ENCODE assay signal across 34 mouse cellular contexts in the genomic region with DNA sequence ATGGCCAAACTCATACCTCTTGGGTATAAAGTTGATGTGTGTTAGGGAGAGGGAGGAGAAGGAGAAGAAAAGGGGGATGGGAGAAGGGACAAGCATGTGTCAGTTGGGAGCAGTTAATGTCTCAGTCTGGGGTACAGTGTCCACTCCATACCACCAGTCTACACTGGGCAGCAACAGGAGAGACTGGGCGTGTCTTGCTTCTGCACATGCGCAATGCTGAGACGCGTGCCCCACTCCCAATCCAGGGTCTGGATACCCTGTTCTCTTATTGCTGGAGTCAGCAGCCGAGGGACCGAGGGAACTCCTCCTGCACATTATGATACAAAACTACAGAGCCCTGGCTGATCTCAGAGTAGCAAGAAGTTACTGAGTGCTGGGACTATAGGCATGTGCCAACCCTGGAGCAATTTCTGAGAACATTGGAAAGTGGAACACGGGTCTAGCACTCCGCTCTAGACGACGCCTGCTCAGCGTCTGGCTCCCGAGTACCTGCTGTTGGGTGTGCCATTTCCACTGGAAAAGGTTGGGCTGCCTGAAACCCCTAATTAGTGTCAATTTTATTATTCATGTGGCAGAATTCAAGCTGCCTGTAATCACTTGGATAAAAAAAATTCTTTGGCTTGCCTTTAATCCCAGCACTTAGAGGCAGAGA. TPM values are rescaled to one million over a fixed set of nuclear protein-coding genes. Genes with fewer than 3 reads are reported as not detected.
DNase-seq lines count a peak whose midpoint lies in the region; ATAC-seq lines count a peak whose summit lies in the region.
"Had no signal": no experiment of that assay in that cellular context is flagged by ENCODE, and none has a peak within 500 bp of the region (broad histone marks: within the 10 kb centered on the region; RNA-seq: fewer than 3 reads in every experiment).

No protein-coding gene starts in this region.

- H3K4me2 ChIP-seq in embryonic facial prominence, embryonic 14.5 days (ENCODE audit: low read depth, low read length) = no peak overlapping the region
- H3K4me2 ChIP-seq: embryonic facial prominence, embryonic 12.5 days; forebrain, embryonic 12.5 days; heart, embryonic 13.5 days; hindbrain, embryonic 13.5 days had no signal

- 79% methylated on average over 12 of the region's 12 CpGs for WGBS in embryonic facial prominence, embryonic 14.5 days

- no peak overlapping the region for H3K9ac ChIP-seq in embryonic facial prominence, embryonic 14.5 days (ENCODE audit: low read depth, low read length)
- H3K9ac ChIP-seq: embryonic facial prominence, embryonic 12.5 days; forebrain, embryonic 12.5 days; heart, embryonic 13.5 days; hindbrain, embryonic 13.5 days had no signal

- ATAC-seq in embryonic facial prominence, embryonic 14.5 days (ENCODE audit: low read depth) = peak; percentile 47
- no peak for ATAC-seq in inflammation-experienced regulatory T-cells, adult 6 months
- ATAC-seq: CD4-positive, CD25-positive, alpha-beta regulatory T cell, adult 4 months; hindbrain, embryonic 16.5 days; intestine, embryonic 16.5 days; Patski had no signal

- H3K9me3 ChIP-seq in embryonic facial prominence, embryonic 14.5 days (ENCODE audit: control insufficient read depth, low read length) = no peaks in the 10 kb centered on the region
- H3K9me3 ChIP-seq: embryonic facial prominence, embryonic 12.5 days; forebrain, embryonic 12.5 days; heart, embryonic 10.5 days; heart, embryonic 13.5 days; hindbrain, embryonic 13.5 days had no signal

- no peaks in the 10 kb centered on the region for H3K4me1 ChIP-seq in embryonic facial prominence, embryonic 14.5 days (ENCODE audit: control insufficient read depth, insufficient read depth, low read length)
- H3K4me1 ChIP-seq: embryonic facial prominence, embryonic 12.5 days; forebrain, embryonic 12.5 days; heart, embryonic 13.5 days; hindbrain, embryonic 13.5 days had no signal

- no peak overlapping the region for H3K27ac ChIP-seq in embryonic facial prominence, embryonic 14.5 days (replicated peaks; ENCODE audit: low read depth, low read length)
- H3K27ac ChIP-seq: embryonic facial prominence, embryonic 12.5 days; forebrain, embryonic 12.5 days; heart, adult 2 months; heart, embryonic 10.5 days; heart, embryonic 13.5 days; hindbrain, embryonic 13.5 days had no signal

- no peak overlapping the region for H3K4me3 ChIP-seq in embryonic facial prominence, embryonic 14.5 days (ENCODE audit: low read depth, low read length)
- H3K4me3 ChIP-seq: embryonic facial prominence, embryonic 12.5 days; erythroblast, embryonic 14.5 days; forebrain, embryonic 12.5 days; heart, adult 2 months; heart, embryonic 10.5 days; heart, embryonic 13.5 days; hindbrain, embryonic 13.5 days had no signal

- no peaks in the 10 kb centered on the region for H3K27me3 ChIP-seq in embryonic facial prominence, embryonic 14.5 days (replicated peaks; ENCODE audit: control insufficient read depth, insufficient read depth, low read length)
- H3K27me3 ChIP-seq: embryonic facial prominence, embryonic 12.5 days; forebrain, embryonic 12.5 days; heart, embryonic 13.5 days; hindbrain, embryonic 13.5 days; Patski had no signal

- intact Hi-C loops in heart, postnatal 36 days (cut with DNase I) = no loop called here

- peak; percentile 67 for DNase-seq in heart, adult 11 months
- DNase-seq in heart, postnatal 36 days = no peak
- peak; percentile 10 for DNase-seq in brain, adult 2 months (ENCODE audit: low read depth, low spot score)
- no peak for DNase-seq in embryonic facial prominence, embryonic 14.5 days (ENCODE audit: low spot score)
- peak; percentile 41 for DNase-seq in testis, postnatal 14 days (ENCODE audit: low spot score)
- no peak for DNase-seq in kidney, postnatal 25 days
- DNase-seq: adrenal gland, postnatal 10 days; adrenal gland, postnatal 36 days; cerebellum, adult 11-12 months; cerebellum, adult 8-10 months; cerebellum, postnatal 10 days; cerebellum, postnatal 36 days; embryo, embryonic 11 days; gastrocnemius, postnatal 25 days; heart, adult 2 months; heart, postnatal 14 days; kidney, adult 18-20 months had no signal

- H3K36me3 ChIP-seq in embryonic facial prominence, embryonic 14.5 days (ENCODE audit: control insufficient read depth, insufficient read depth, low read length) = no peaks in the 10 kb centered on the region
- H3K36me3 ChIP-seq: embryonic facial prominence, embryonic 12.5 days; forebrain, embryonic 12.5 days; heart, embryonic 10.5 days; heart, embryonic 13.5 days; hindbrain, embryonic 13.5 days had no signal

RNA-seq across cellular contexts. Expression of gene Cyp26a1, which starts 19.1 kb away (rescaled TPM):
- total RNA-seq in heart, postnatal 36 days (2021) = not detected
- polyA plus RNA-seq in embryonic facial prominence, embryonic 14.5 days (2014; fragmentation: Nextera tagmentation; extraction: Ambion mirVana) = 6.8 and 8.1 TPM in 2 replicates
- not detected for polyA plus RNA-seq in inflammation-experienced regulatory T-cells, adult 6 months (2017; shearing (Covaris generic))
- total RNA-seq: adrenal gland, adult 18-20 months; adrenal gland, postnatal 36 days; hematopoietic stem cell, adult 5-6 weeks; MEL had no signal
- polyA plus RNA-seq: CD4-positive, CD25-positive, alpha-beta regulatory T cell, adult 4 months; erythroblast, embryonic 14.5 days had no signal

RNA-seq across cellular contexts. Expression of gene Cyp26c1, which starts 31.3 kb away (rescaled TPM):
- not detected for total RNA-seq in heart, postnatal 36 days (2021)
- polyA plus RNA-seq in embryonic facial prominence, embryonic 14.5 days (2014; fragmentation: Nextera tagmentation; extraction: Ambion mirVana) = 0.85 and 1.8 TPM in 2 replicates
- polyA plus RNA-seq in inflammation-experienced regulatory T-cells, adult 6 months (2017; shearing (Covaris generic)) = not detected
- total RNA-seq: adrenal gland, adult 18-20 months; adrenal gland, postnatal 36 days; gastrocnemius, adult 8-10 months; heart, adult 2 months; hematopoietic stem cell, adult 5-6 weeks had no signal
- polyA plus RNA-seq: CD4-positive, CD25-positive, alpha-beta regulatory T cell, adult 4 months; cortical plate, adult 2 months; erythroblast, embryonic 14.5 days; forebrain, embryonic 12.5 days; heart, adult 2 months; heart, embryonic 13.5 days; heart, embryonic 16.5 days; hindbrain, embryonic 13.5 days; hindbrain, embryonic 16.5 days; intestine, embryonic 16.5 days had no signal

Comparison
In these comparisons a context has a peak if more than half of its experiments do, and no peak if none do; other contexts are left out.
1. DNase-seq: peak in heart, adult 11 months (single experiment), brain, adult 2 months (single experiment) and testis, postnatal 14 days (single experiment); none in heart, postnatal 36 days (0 of 2), embryonic facial prominence, embryonic 14.5 days (single experiment) and kidney, postnatal 25 days (0 of 2).